Mouse (Mus musculus): ENCODE results near the gene Gm17175.
"Not testable (repeated sequence)": the region's sequence is repeated elsewhere in the genome, so short reads cannot be mapped to it uniquely, and the experiment has no call there.

Gm17175 gene

DNA sequence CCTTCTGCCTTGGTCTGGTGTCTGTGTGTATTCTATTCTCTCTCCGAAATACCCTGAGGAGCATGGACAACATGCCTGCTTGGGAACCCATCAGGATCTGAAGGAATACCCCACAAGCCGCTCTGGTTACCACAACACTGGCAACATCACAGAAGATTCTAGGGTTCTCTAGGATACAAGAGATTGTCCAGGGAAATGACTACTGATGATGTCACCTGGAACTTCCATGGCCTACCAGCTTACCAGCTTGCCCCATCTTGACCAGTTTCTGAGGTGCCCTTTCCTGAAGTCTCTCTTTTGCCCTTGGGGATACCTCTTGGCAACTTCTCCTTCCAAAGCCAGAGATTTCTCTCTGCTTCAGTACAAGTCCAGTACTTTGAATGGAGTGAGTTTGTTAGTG, at the start of gene Gm17175:
Gm17175 (minus strand) TSS at position 101 of the 400 bp plus-strand sequence.
- not testable (repeated sequence) for DNase-seq (ENCODE audit: extremely low spot score)

DNA sequence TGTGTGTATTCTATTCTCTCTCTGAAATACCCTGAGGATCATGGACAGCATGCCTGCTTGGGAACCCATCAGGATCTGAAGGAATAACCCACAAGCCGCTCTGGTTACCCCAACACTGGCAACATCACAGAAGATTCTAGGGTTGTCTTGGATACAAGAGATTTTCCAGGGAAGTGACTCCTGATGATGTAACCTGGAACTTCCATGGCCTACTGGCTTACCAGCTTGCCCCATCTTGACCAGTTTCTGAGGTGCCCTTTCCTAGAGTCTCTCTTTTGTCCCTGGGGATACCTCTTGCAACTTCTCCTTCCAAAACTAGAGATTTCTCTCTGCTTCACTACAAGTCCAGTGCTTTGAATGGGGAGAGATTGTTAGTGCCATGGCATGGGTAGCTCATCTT, 37.3 kb upstream of the Gm17175 start, which contains the start of gene Gm17078:
Gm17078 (minus strand) TSS at position 101 of the 400 bp plus-strand sequence.
- no peak for DNase-seq (ENCODE audit: extremely low spot score)

DNA sequence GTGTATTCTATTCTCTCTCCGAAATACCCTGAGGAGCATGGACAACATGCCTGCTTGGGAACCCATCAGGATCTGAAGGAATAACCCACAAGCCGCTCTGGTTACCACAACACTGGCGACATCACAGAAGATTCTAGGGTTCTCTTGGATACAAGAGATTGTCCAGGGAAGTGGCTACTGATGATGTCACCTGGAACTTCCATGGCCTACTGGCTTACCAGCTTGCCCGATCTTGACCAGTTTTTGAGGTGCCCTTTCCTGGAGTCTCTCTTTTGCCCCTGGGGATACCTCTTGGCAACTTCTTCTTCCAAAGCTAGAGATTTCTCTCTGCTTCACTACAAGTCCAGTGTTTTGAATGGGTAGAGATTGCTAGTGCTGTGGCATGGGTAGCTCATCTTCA, 18.2 kb upstream of the Gm17175 start, which contains the start of gene Gm17174:
Gm17174 (minus strand) TSS at position 101 of the 400 bp plus-strand sequence.
- not testable (repeated sequence) for DNase-seq (ENCODE audit: extremely low spot score)

DNA sequence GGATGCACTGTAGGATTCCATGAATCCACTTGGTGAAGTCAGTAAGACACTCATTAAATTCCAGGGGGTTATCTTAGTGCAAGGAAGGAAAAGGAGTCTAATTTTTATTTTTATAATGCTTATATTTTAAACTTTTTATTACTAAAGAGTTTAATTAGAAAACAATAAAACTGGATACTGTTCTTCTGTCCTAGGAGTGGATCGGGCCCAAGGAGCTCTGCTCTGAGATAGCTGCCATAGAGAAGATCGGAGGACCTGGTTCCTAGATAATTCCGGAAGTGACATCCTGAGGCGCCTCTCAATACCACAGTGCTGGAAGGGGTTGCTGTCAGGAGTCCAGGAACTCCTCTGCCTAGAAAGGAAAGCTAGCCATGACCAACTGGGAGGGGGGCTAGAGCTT, 21.4 kb downstream of the Gm17175 start, which contains the start of gene Gm5622:
Gm5622 (plus strand) TSS at position 301 of the 400 bp plus-strand sequence.
- no peak for DNase-seq (ENCODE audit: extremely low spot score)
